13 mouse cellular contexts compared by ENCODE assay signal in genomic region chr2:164422675-164423393, GRCm38 (mm10). TPM values are rescaled to one million over a fixed set of nuclear protein-coding genes. Genes with fewer than 3 reads are reported as not detected.
A peak's percentile ranks its signal among the peaks of the same experiment; 100 is the strongest.
DNase-seq lines count a peak whose midpoint lies in the region; ATAC-seq and TF ChIP-seq lines count a peak whose summit lies in the region.
"Had no signal": no experiment of that assay in that cellular context is flagged by ENCODE, and none has a peak within 500 bp of the region (broad histone marks: within the 10 kb centered on the region; RNA-seq: fewer than 3 reads in every experiment).

No protein-coding gene starts in this region.

- H3K4me2 ChIP-seq in embryonic facial prominence, embryonic 13.5 days: no peak overlapping the region
- H3K4me2 ChIP-seq in midbrain, embryonic 11.5 days: no peak overlapping the region
- no peak overlapping the region for H3K4me2 ChIP-seq in midbrain, embryonic 13.5 days (replicated peaks)
- H3K4me2 ChIP-seq in myocyte (ENCODE audit: low read depth): no peak overlapping the region
- no peak overlapping the region for H3K4me2 ChIP-seq in forebrain, embryonic 14.5 days (ENCODE audit: low read length)
- H3K4me2 ChIP-seq: liver, embryonic 15.5 days; stomach, embryonic 15.5 days had no signal

- peaks cover 43% of the 10 kb centered on the region for H3K36me3 ChIP-seq in embryonic facial prominence, embryonic 13.5 days
- H3K36me3 ChIP-seq in embryonic facial prominence, embryonic 10.5 days (replicated peaks): peaks cover 23% of the 10 kb centered on the region
- no peaks in the 10 kb centered on the region for H3K36me3 ChIP-seq in midbrain, embryonic 11.5 days (ENCODE audit: control insufficient read depth, insufficient read depth, low read length)
- no peaks in the 10 kb centered on the region for H3K36me3 ChIP-seq in midbrain, embryonic 13.5 days
- H3K36me3 ChIP-seq in myocyte (ENCODE audit: control insufficient read depth, insufficient read depth): peaks cover 32% of the 10 kb centered on the region
- H3K36me3 ChIP-seq in forebrain, embryonic 14.5 days (ENCODE audit: control insufficient read depth, insufficient read depth, low read length): no peaks in the 10 kb centered on the region

- H3K4me1 ChIP-seq in embryonic facial prominence, embryonic 13.5 days: peaks cover 5% of the 10 kb centered on the region
- H3K4me1 ChIP-seq in embryonic facial prominence, embryonic 10.5 days: peaks cover 27% of the 10 kb centered on the region
- no peaks in the 10 kb centered on the region for H3K4me1 ChIP-seq in midbrain, embryonic 11.5 days (ENCODE audit: control insufficient read depth, insufficient read depth, low read length)
- H3K4me1 ChIP-seq in midbrain, embryonic 13.5 days (replicated peaks): no peaks in the 10 kb centered on the region
- no peaks in the 10 kb centered on the region for H3K4me1 ChIP-seq in forebrain, embryonic 14.5 days (ENCODE audit: control insufficient read depth, insufficient read depth, low read length)
- H3K4me1 ChIP-seq: stomach, embryonic 15.5 days had no signal

- TF ChIP-seq POLR2A in myocyte (IDR thresholded peaks at IDR 0.05; ENCODE audit: insufficient read length, low read depth): no peak

- no peaks in the 10 kb centered on the region for H3K79me2 ChIP-seq in myocyte (ENCODE audit: control insufficient read depth, insufficient read depth)

- H3K4me3 ChIP-seq in embryonic facial prominence, embryonic 13.5 days: no peak overlapping the region
- no peak overlapping the region for H3K4me3 ChIP-seq in embryonic facial prominence, embryonic 10.5 days
- H3K4me3 ChIP-seq in midbrain, embryonic 11.5 days (ENCODE audit: low read depth, low read length): no peak overlapping the region
- no peak overlapping the region for H3K4me3 ChIP-seq in midbrain, embryonic 13.5 days (replicated peaks)
- H3K4me3 ChIP-seq in myocyte: no peak overlapping the region
- no peak overlapping the region for H3K4me3 ChIP-seq in forebrain, embryonic 14.5 days (ENCODE audit: low read depth, low read length)
- H3K4me3 ChIP-seq: heart, embryonic 10.5 days; liver, embryonic 15.5 days; stomach, embryonic 15.5 days had no signal

- ATAC-seq in embryonic facial prominence, embryonic 13.5 days (ENCODE audit: insufficient number of reproducible peaks, insufficient read depth, low FRiP score, low TSS enrichment, low read depth): no peak
- ATAC-seq in midbrain, embryonic 11.5 days (ENCODE audit: low FRiP score): no peak
- no peak for ATAC-seq in midbrain, embryonic 13.5 days
- ATAC-seq in forebrain, embryonic 14.5 days: no peak

- no peak for DNase-seq in embryonic facial prominence, embryonic 10.5 days (ENCODE audit: low spot score)
- peak; percentile 75 for DNase-seq in midbrain, embryonic 11.5 days (ENCODE audit: low spot score, missing footprints)
- no peak for DNase-seq in forebrain, embryonic 14.5 days (ENCODE audit: low spot score)
- DNase-seq in cerebellum, adult 8-10 months: no peak
- DNase-seq in heart, adult 11 months: no peak
- DNase-seq: heart, postnatal 4 days had no signal

- no peak overlapping the region for H3ac ChIP-seq in myocyte (ENCODE audit: control insufficient read depth, insufficient read length)

- WGBS in embryonic facial prominence, embryonic 13.5 days: 88% methylated on average over 15 of the region's 15 CpGs
- 91% methylated on average over 15 of the region's 15 CpGs for WGBS in embryonic facial prominence, embryonic 10.5 days
- WGBS in midbrain, embryonic 11.5 days: 88% methylated on average over 15 of the region's 15 CpGs
- 93% methylated on average over 15 of the region's 15 CpGs for WGBS in midbrain, embryonic 13.5 days
- WGBS in forebrain, embryonic 14.5 days: 90% methylated on average over 15 of the region's 15 CpGs

- H3K9me3 ChIP-seq in embryonic facial prominence, embryonic 13.5 days: no peaks in the 10 kb centered on the region
- H3K9me3 ChIP-seq in embryonic facial prominence, embryonic 10.5 days: no peaks in the 10 kb centered on the region
- H3K9me3 ChIP-seq in midbrain, embryonic 11.5 days (ENCODE audit: control insufficient read depth, low read length): no peaks in the 10 kb centered on the region
- no peaks in the 10 kb centered on the region for H3K9me3 ChIP-seq in midbrain, embryonic 13.5 days
- H3K9me3 ChIP-seq in forebrain, embryonic 14.5 days (replicated peaks; ENCODE audit: control insufficient read depth, low read length): no peaks in the 10 kb centered on the region
- H3K9me3 ChIP-seq: heart, embryonic 10.5 days; liver, embryonic 15.5 days; stomach, embryonic 15.5 days had no signal

- peak overlapping the region; percentile 55; the same call in 1 of the 2 replicates for H3K27ac ChIP-seq in embryonic facial prominence, embryonic 13.5 days
- no peak overlapping the region for H3K27ac ChIP-seq in embryonic facial prominence, embryonic 10.5 days (replicated peaks)
- no peak overlapping the region for H3K27ac ChIP-seq in midbrain, embryonic 11.5 days (ENCODE audit: low read depth, low read length)
- no peak overlapping the region for H3K27ac ChIP-seq in midbrain, embryonic 13.5 days
- no peak overlapping the region for H3K27ac ChIP-seq in forebrain, embryonic 14.5 days (ENCODE audit: low read depth, low read length)
- H3K27ac ChIP-seq: liver, embryonic 15.5 days had no signal

- no peak overlapping the region for H3K9ac ChIP-seq in embryonic facial prominence, embryonic 13.5 days
- no peak overlapping the region for H3K9ac ChIP-seq in midbrain, embryonic 11.5 days (ENCODE audit: low read length)
- H3K9ac ChIP-seq in midbrain, embryonic 13.5 days (replicated peaks): no peak overlapping the region
- H3K9ac ChIP-seq in forebrain, embryonic 14.5 days (ENCODE audit: low read length): no peak overlapping the region
- H3K9ac ChIP-seq: liver, embryonic 15.5 days; stomach, embryonic 15.5 days had no signal

- H3K27me3 ChIP-seq in embryonic facial prominence, embryonic 13.5 days: no peaks in the 10 kb centered on the region
- H3K27me3 ChIP-seq in embryonic facial prominence, embryonic 10.5 days (replicated peaks; ENCODE audit: low read depth, poor library complexity, severe bottlenecking): 0 out of 2 replicates have a peak, but pooled peaks cover 12% of the 10 kb centered on the region
- H3K27me3 ChIP-seq in midbrain, embryonic 11.5 days (ENCODE audit: control insufficient read depth, insufficient read depth, low read length): no peaks in the 10 kb centered on the region
- H3K27me3 ChIP-seq in midbrain, embryonic 13.5 days: no peaks in the 10 kb centered on the region
- H3K27me3 ChIP-seq in myocyte (ENCODE audit: control insufficient read depth, insufficient read depth, insufficient read length): no peaks in the 10 kb centered on the region
- H3K27me3 ChIP-seq in forebrain, embryonic 14.5 days (replicated peaks; ENCODE audit: control insufficient read depth, insufficient read depth, low read length): no peaks in the 10 kb centered on the region
- H3K27me3 ChIP-seq: liver, embryonic 15.5 days; stomach, embryonic 15.5 days had no signal

RNA-seq across cellular contexts. Expression of gene Matn4, which starts 17.9 kb away (rescaled TPM):
- polyA plus RNA-seq in embryonic facial prominence, embryonic 13.5 days (2015; fragmentation: Nextera tagmentation; extraction: Ambion mirVana): 66.0 and 105 TPM in 2 replicates
- 0.23 and 0.85 TPM in 2 replicates for polyA plus RNA-seq in embryonic facial prominence, embryonic 10.5 days (2016; fragmentation: Nextera tagmentation; extraction: Ambion mirVana)
- polyA plus RNA-seq in midbrain, embryonic 11.5 days (2014; fragmentation: Nextera tagmentation; extraction: Ambion mirVana): 0.10 and 0.23 TPM in 2 replicates
- 0.26 and 0.39 TPM in 2 replicates for polyA plus RNA-seq in midbrain, embryonic 13.5 days (2015; fragmentation: Nextera tagmentation; extraction: Ambion mirVana)
- polyA plus RNA-seq in myocyte (2012; fragmentation: generic; extraction: Trizol): 0.01 TPM
- 0.08 and 0.10 TPM in 2 replicates for polyA plus RNA-seq in forebrain, embryonic 14.5 days (2014; fragmentation: Nextera tagmentation; extraction: Ambion mirVana)

RNA-seq across cellular contexts. Expression of gene Rbpjl, which starts 19.9 kb away (rescaled TPM):
- polyA plus RNA-seq in embryonic facial prominence, embryonic 13.5 days (2015; fragmentation: Nextera tagmentation; extraction: Ambion mirVana): 0.59 and 1.0 TPM in 2 replicates
- not detected in 2 replicates for polyA plus RNA-seq in embryonic facial prominence, embryonic 10.5 days (2016; fragmentation: Nextera tagmentation; extraction: Ambion mirVana)
- polyA plus RNA-seq in midbrain, embryonic 11.5 days (2014; fragmentation: Nextera tagmentation; extraction: Ambion mirVana): not detected in 2 replicates
- polyA plus RNA-seq in midbrain, embryonic 13.5 days (2015; fragmentation: Nextera tagmentation; extraction: Ambion mirVana): not detected in 2 replicates
- polyA plus RNA-seq in myocyte (2012; fragmentation: generic; extraction: Trizol): 0.06 TPM
- polyA plus RNA-seq in forebrain, embryonic 14.5 days (2014; fragmentation: Nextera tagmentation; extraction: Ambion mirVana): 0.06 TPM in 1 of 2 replicates, not detected in the other
- polyA plus RNA-seq: kidney, embryonic 14.5 days had no signal

RNA-seq across cellular contexts. Expression of gene Sdc4, which starts 20.9 kb away (rescaled TPM):
- 81.5 and 87.8 TPM in 2 replicates for polyA plus RNA-seq in embryonic facial prominence, embryonic 13.5 days (2015; fragmentation: Nextera tagmentation; extraction: Ambion mirVana)
- polyA plus RNA-seq in embryonic facial prominence, embryonic 10.5 days (2016; fragmentation: Nextera tagmentation; extraction: Ambion mirVana): 25.5 and 26.0 TPM in 2 replicates
- 9.7 and 9.9 TPM in 2 replicates for polyA plus RNA-seq in midbrain, embryonic 11.5 days (2014; fragmentation: Nextera tagmentation; extraction: Ambion mirVana)
- polyA plus RNA-seq in midbrain, embryonic 13.5 days (2015; fragmentation: Nextera tagmentation; extraction: Ambion mirVana): 6.5 and 7.3 TPM in 2 replicates
- 52.4 TPM for polyA plus RNA-seq in myocyte (2012; fragmentation: generic; extraction: Trizol)
- polyA plus RNA-seq in forebrain, embryonic 14.5 days (2014; fragmentation: Nextera tagmentation; extraction: Ambion mirVana): 3.9 and 4.2 TPM in 2 replicates

RNA-seq across cellular contexts. Expression of gene Sys1, which starts 33.9 kb away (rescaled TPM):
- 56.0 and 65.9 TPM in 2 replicates for polyA plus RNA-seq in embryonic facial prominence, embryonic 13.5 days (2015; fragmentation: Nextera tagmentation; extraction: Ambion mirVana)
- 52.5 and 53.1 TPM in 2 replicates for polyA plus RNA-seq in embryonic facial prominence, embryonic 10.5 days (2016; fragmentation: Nextera tagmentation; extraction: Ambion mirVana)
- 62.0 and 63.6 TPM in 2 replicates for polyA plus RNA-seq in midbrain, embryonic 11.5 days (2014; fragmentation: Nextera tagmentation; extraction: Ambion mirVana)
- 77.6 and 81.1 TPM in 2 replicates for polyA plus RNA-seq in midbrain, embryonic 13.5 days (2015; fragmentation: Nextera tagmentation; extraction: Ambion mirVana)
- polyA plus RNA-seq in myocyte (2012; fragmentation: generic; extraction: Trizol): 47.6 TPM
- polyA plus RNA-seq in forebrain, embryonic 14.5 days (2014; fragmentation: Nextera tagmentation; extraction: Ambion mirVana): 76.3 and 86.6 TPM in 2 replicates

RNA-seq across cellular contexts. Expression of gene Slpi, which starts 33.9 kb away (rescaled TPM):
- polyA plus RNA-seq in embryonic facial prominence, embryonic 13.5 days (2015; fragmentation: Nextera tagmentation; extraction: Ambion mirVana): 2.2 and 2.7 TPM in 2 replicates
- polyA plus RNA-seq in embryonic facial prominence, embryonic 10.5 days (2016; fragmentation: Nextera tagmentation; extraction: Ambion mirVana): 0.46 TPM in 1 of 2 replicates, not detected in the other
- 0.37 and 0.52 TPM in 2 replicates for polyA plus RNA-seq in midbrain, embryonic 11.5 days (2014; fragmentation: Nextera tagmentation; extraction: Ambion mirVana)
- polyA plus RNA-seq in midbrain, embryonic 13.5 days (2015; fragmentation: Nextera tagmentation; extraction: Ambion mirVana): 0.36 TPM in 1 of 2 replicates, not detected in the other
- polyA plus RNA-seq in myocyte (2012; fragmentation: generic; extraction: Trizol): 9.4 TPM
- not detected in 2 replicates for polyA plus RNA-seq in forebrain, embryonic 14.5 days (2014; fragmentation: Nextera tagmentation; extraction: Ambion mirVana)
- polyA plus RNA-seq: kidney, embryonic 14.5 days had no signal

Comparison
In these comparisons a context has a peak if more than half of its experiments do, and no peak if none do; other contexts are left out.
1. RNA of gene Matn4, which starts 17.9 kb away (polyA plus RNA-seq): 66.0 to 105 TPM in embryonic facial prominence, embryonic 13.5 days; 0.23 to 0.85 TPM in embryonic facial prominence, embryonic 10.5 days, 0.26 to 0.39 TPM in midbrain, embryonic 13.5 days, 0.10 to 0.23 TPM in midbrain, embryonic 11.5 days, 0.08 to 0.10 TPM in forebrain, embryonic 14.5 days and 0.01 TPM in myocyte (single experiment); every median in the first group is over 10 times any median in the second.